Mouse (Mus musculus): Measurements from ENCODE around the gene Duox1. TPM values are rescaled to one million over a fixed set of nuclear protein-coding genes. Genes with fewer than 3 reads are reported as not detected.
"Not testable (repeated sequence)": the region's sequence is repeated elsewhere in the genome, so short reads cannot be mapped to it uniquely, and the experiment has no call there.

Gene Duox1
- polyA plus RNA-seq, 1 experiment: not detected

DNA sequence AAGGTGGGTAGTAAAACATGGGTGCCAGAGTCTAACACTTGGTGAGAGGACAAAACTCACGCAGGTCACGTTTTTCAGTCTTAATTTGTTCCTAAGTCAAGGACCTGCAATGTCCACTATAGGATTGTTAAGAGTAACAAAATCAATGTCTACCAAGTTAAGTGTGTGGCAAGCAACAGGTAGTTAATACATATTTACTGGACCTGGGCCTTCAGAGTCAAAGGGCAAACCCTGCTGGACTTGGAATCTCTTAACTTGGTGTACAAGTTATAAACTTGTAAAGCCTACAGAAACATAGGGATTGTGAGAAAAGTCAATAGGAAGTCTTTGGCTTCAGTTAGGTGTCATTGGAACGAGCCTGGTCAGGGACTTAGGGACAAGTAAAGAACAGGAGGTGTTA is 9.1 kb downstream of the Duox1 start:
- 76% methylated on average over 3 of the region's 3 CpGs for WGBS
- no peak overlapping the region for H3K27ac ChIP-seq (ENCODE audit: control insufficient read depth, insufficient read depth, low read depth, low read length, poor library complexity)
- TF ChIP-seq POLR2A (IDR thresholded peaks at IDR 0.05; ENCODE audit: borderline replicate concordance, control insufficient read depth, low read depth, low read length): no peak
- no peak for TF ChIP-seq CTCF (IDR thresholded peaks at IDR 0.05; ENCODE audit: control insufficient read depth, insufficient read depth, low read length)
- no peaks in the 10 kb centered on the region for H3K4me1 ChIP-seq (ENCODE audit: control insufficient read depth, insufficient read depth, low read length)
- no peak overlapping the region for H3K4me3 ChIP-seq (replicated peaks; ENCODE audit: control insufficient read depth, low read depth, low read length)

DNA sequence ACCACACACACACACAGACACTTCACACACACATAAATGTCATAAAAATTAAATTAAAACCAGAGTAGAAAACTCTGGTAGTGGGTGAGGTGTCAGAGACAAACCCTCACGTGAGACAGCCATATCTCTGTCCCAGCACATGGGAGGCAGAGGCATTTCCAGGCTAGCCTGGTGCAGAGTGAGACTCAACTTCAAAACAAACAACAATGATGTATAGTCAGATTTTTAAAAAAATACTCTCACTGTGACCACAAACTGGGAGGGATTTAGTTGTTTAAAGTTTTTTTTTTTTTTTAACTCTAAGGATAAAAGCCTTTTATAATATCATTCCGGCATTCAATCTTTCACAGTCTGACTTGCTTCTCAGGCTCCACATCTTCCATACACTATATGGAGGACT is 9.9 kb downstream of the Duox1 start:
- no peak overlapping the region for H3K27ac ChIP-seq (ENCODE audit: control insufficient read depth, insufficient read depth, low read depth, low read length, poor library complexity)
- TF ChIP-seq CTCF (IDR thresholded peaks at IDR 0.05; ENCODE audit: control insufficient read depth, insufficient read depth, low read length) (no peak), POLR2A (IDR thresholded peaks at IDR 0.05; ENCODE audit: borderline replicate concordance, control insufficient read depth, low read depth, low read length) (no peak)
- no peak overlapping the region for H3K4me3 ChIP-seq (replicated peaks; ENCODE audit: control insufficient read depth, low read depth, low read length)
- WGBS: 73% methylated on average over 2 of the region's 2 CpGs
- no peaks in the 10 kb centered on the region for H3K4me1 ChIP-seq (ENCODE audit: control insufficient read depth, insufficient read depth, low read length)

DNA sequence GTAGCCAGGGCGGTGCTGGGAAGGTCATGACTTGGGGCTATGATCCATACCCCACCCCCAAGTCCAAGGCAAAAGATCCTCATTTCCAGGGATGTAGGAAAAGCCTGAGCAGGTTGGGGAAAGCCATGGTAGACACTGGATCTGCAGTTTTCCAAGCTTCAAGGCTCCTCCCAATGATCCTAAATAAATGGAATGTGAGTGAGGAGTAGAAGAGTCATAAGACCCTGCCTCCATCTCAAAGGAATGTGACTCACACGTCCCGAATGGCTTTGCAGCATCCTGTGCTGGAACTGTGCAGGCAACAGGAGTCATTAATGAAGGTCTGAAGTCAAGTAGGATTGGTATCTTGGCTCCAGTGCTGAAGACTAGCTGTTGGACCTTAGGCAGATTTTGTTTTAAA is 12.5 kb downstream of the Duox1 start:
- H3K4me3 ChIP-seq (replicated peaks; ENCODE audit: control insufficient read depth, low read depth, low read length): no peak overlapping the region
- H3K27ac ChIP-seq (ENCODE audit: control insufficient read depth, insufficient read depth, low read depth, low read length, poor library complexity): no peak overlapping the region
- TF ChIP-seq CTCF (IDR thresholded peaks at IDR 0.05; ENCODE audit: control insufficient read depth, insufficient read depth, low read length) (no peak), POLR2A (IDR thresholded peaks at IDR 0.05; ENCODE audit: borderline replicate concordance, control insufficient read depth, low read depth, low read length) (no peak)
- no peaks in the 10 kb centered on the region for H3K4me1 ChIP-seq (ENCODE audit: control insufficient read depth, insufficient read depth, low read length)
- WGBS: 70% methylated on average over 3 of the region's 3 CpGs

- WGBS: 80% methylated on average over 6 of the region's 6 CpGs
- H3K4me3 ChIP-seq (replicated peaks; ENCODE audit: control insufficient read depth, low read depth, low read length); H3K27ac ChIP-seq (ENCODE audit: control insufficient read depth, insufficient read depth, low read depth, low read length, poor library complexity); H3K4me1 ChIP-seq (ENCODE audit: control insufficient read depth, insufficient read depth, low read length): not testable (repeated sequence)
Observed at GRCm38 (mm10) chr2:122330317-122330716, 14.8 kb downstream of the Duox1 start.

- Histone ChIP-seq H3K4me3 (replicated peaks; ENCODE audit: control insufficient read depth, low read depth, low read length) (no peak overlapping the region), H3K4me1 (ENCODE audit: control insufficient read depth, insufficient read depth, low read length) (no peaks in the 10 kb centered on the region), H3K27ac (ENCODE audit: control insufficient read depth, insufficient read depth, low read depth, low read length, poor library complexity) (no peak overlapping the region)
- TF ChIP-seq CTCF (IDR thresholded peaks at IDR 0.05; ENCODE audit: control insufficient read depth, insufficient read depth, low read length) (no peak), POLR2A (IDR thresholded peaks at IDR 0.05; ENCODE audit: borderline replicate concordance, control insufficient read depth, low read depth, low read length) (no peak)
- WGBS: 74% methylated on average over 3 of the region's 3 CpGs
Observed at GRCm38 (mm10) chr2:122332222-122332621, 16.8 kb downstream of the Duox1 start.

DNA sequence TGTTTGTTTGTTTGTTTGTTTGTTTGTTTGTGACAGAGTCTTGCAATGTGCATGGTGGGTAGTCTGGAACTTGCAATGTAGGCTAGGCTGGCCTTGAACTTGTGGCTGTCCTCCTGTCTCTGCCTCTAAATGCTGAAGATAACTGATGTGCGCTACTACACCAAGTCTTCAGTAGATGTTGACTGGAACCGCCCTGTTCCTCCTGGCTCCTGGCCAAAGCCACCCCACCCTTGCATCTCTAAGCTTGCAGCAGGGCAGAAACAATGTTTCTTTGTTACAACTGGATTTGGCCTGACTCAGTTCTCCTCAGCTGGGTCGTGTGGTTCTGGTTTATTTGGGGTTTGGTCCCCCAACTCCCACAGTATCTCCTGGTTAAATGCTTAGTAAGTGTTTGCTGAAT is 18.7 kb downstream of the Duox1 start:
- Histone ChIP-seq H3K4me1 (ENCODE audit: control insufficient read depth, insufficient read depth, low read length) (no peaks in the 10 kb centered on the region), H3K4me3 (replicated peaks; ENCODE audit: control insufficient read depth, low read depth, low read length) (no peak overlapping the region)
- 46% methylated on average over 3 of the region's 3 CpGs for whole genome bisulfite sequencing

GRCm38 (mm10) chr2:122337291-122337690 is 21.8 kb downstream of the Duox1 start:
- Histone ChIP-seq H3K4me3 (replicated peaks; ENCODE audit: control insufficient read depth, low read depth, low read length) (no peak overlapping the region), H3K4me1 (ENCODE audit: control insufficient read depth, insufficient read depth, low read length) (no peaks in the 10 kb centered on the region), H3K27ac (ENCODE audit: control insufficient read depth, insufficient read depth, low read depth, low read length, poor library complexity) (no peak overlapping the region)
- WGBS: 78% methylated on average over 21 of the region's 21 CpGs
- TF ChIP-seq POLR2A (IDR thresholded peaks at IDR 0.05; ENCODE audit: borderline replicate concordance, control insufficient read depth, low read depth, low read length): no peak
- no peak for TF ChIP-seq CTCF (IDR thresholded peaks at IDR 0.05; ENCODE audit: control insufficient read depth, insufficient read depth, low read length)

More for the DNA sequence above, 18.7 kb downstream of the Duox1 start:
- H3K27ac ChIP-seq (ENCODE audit: control insufficient read depth, insufficient read depth, low read depth, low read length, poor library complexity): no peak overlapping the region
- TF ChIP-seq POLR2A (IDR thresholded peaks at IDR 0.05; ENCODE audit: borderline replicate concordance, control insufficient read depth, low read depth, low read length) (no peak), CTCF (IDR thresholded peaks at IDR 0.05; ENCODE audit: control insufficient read depth, insufficient read depth, low read length) (no peak)

GRCm38 (mm10) chr2:122345106-122345893 is 29.8 kb downstream of the Duox1 start:
- no peak overlapping the region for H3K4me3 ChIP-seq (replicated peaks; ENCODE audit: control insufficient read depth, low read depth, low read length)
- 88% methylated on average over 6 of the region's 6 CpGs for WGBS
- TF ChIP-seq POLR2A (IDR thresholded peaks at IDR 0.05; ENCODE audit: borderline replicate concordance, control insufficient read depth, low read depth, low read length): no peak
- TF ChIP-seq CTCF (IDR thresholded peaks at IDR 0.05; ENCODE audit: control insufficient read depth, insufficient read depth, low read length): no peak
- no peak overlapping the region for H3K27ac ChIP-seq (ENCODE audit: control insufficient read depth, insufficient read depth, low read depth, low read length, poor library complexity)
- H3K4me1 ChIP-seq (ENCODE audit: control insufficient read depth, insufficient read depth, low read length): no peaks in the 10 kb centered on the region; the same call in 1 of the 2 replicates

- WGBS: 79% methylated on average over 6 of the region's 6 CpGs
- H3K4me3 ChIP-seq (replicated peaks; ENCODE audit: control insufficient read depth, low read depth, low read length); H3K4me1 ChIP-seq (ENCODE audit: control insufficient read depth, insufficient read depth, low read length): not testable (repeated sequence)
Observed at GRCm38 (mm10) chr2:122346164-122346563, 30.7 kb downstream of the Duox1 start.

More at GRCm38 (mm10) chr2:122346164-122346563, 30.7 kb downstream of the Duox1 start:
- H3K27ac ChIP-seq (ENCODE audit: control insufficient read depth, insufficient read depth, low read depth, low read length, poor library complexity): not testable (repeated sequence)

Data from bone marrow, adult 2 months (tissue).